Mouse (Mus musculus) natural killer cell, adult 2 months (primary cell): Measurements from ENCODE around the gene Slc22a21.

ENCODE experiments used
- DNase-seq, 2 experiments: peaks; one replicate each; pipeline ENCODE4 v3.0.0; 2022; ENCODE audit warnings: low spot score in 2 of 2

Gene Slc22a21

DNA sequence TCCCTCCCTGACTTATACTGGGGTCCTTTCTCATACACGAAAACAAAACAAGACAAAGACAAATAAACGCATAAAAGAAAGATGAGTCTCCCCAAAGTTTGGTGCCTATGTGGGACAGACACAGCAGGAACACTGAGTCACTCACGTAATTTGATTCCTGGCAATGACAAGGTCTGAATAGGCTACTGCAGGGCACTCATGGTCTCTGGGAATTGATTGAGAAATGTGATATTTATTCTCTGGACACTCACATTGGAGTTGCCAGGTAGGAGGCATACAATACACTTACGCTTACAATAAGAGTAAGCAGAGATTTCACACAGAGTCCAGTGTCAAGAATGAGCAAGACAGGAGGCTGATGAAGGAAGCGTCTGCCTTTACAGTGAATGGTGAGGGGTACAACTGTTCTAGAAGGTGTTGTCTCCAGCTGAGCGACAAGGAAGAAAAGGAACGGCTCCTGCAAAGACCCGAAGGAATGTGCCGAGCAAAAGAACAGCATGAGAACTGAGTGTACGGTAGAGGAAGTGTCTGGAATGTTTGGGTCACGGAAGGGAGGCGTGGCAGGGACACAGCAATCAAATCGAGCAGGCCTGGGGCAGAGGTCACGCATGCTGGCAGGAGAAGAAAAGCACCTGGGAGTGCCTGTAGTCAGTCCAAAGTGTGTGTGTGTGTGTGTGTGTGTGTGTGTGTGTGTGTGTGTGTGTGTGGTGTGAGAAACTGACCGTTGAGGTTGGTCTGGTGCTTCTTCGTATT, 76.2 kb downstream of the Slc22a21 start:
- DNase-seq = no peak

- DNase-seq = no peak
Observed at GRCm38 (mm10) chr11:53902741-53903140, 77.4 kb downstream of the Slc22a21 start.

DNA sequence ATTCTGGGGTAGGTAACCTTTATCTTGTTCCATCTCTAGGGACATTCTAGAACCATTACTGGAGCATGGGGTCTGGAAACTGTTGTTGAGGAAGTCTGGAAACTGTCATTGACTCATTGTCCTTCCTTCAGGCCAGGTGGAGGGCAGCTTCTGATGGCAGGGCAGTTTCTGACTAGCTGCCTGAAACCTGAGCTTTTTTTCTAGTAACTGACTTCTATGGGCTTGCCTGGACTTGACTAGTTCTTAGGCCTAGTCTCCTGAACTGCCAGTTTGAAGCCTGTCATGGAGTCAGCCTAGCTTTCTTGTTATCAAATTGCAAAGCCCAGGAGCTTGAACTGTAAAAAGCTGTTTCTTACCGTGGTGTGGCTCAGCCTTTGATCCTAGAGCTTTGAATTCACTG, 79.1 kb downstream of the Slc22a21 start:
- no peak for DNase-seq

GRCm38 (mm10) chr11:53899981-53900380, 80.2 kb downstream of the Slc22a21 start:
- DNase-seq = no peak
